Mouse (Mus musculus): ENCODE measurements around the gene Elk4.

The Elk4 gene

DNA sequence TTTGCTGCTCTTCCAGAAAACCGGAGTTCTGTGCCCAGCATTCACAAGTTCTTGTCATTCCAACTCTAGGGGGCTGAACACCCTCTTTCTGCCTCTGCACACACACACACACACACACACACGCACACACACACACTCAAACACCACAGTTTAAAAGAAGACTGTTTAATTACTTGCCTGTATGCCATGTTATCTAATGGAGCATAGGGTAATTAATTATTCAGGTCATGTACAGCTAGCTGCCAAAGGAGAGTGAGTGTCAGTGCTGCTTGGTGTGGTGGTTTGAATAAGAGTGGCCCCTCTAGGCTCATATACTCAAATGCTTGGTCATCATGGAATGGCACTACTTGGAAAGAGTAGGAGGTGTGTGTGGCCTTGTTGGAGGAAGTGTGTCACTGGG is 23.6 kb upstream of the Elk4 start:
- DNase-seq (ENCODE audit: low spot score in 2 of 2), result no peak

- DNase-seq (ENCODE audit: low spot score in 2 of 2), result no peak
Measured at GRCm38 (mm10) chr1:131987432-131987831, 20.0 kb upstream of the Elk4 start.

DNA sequence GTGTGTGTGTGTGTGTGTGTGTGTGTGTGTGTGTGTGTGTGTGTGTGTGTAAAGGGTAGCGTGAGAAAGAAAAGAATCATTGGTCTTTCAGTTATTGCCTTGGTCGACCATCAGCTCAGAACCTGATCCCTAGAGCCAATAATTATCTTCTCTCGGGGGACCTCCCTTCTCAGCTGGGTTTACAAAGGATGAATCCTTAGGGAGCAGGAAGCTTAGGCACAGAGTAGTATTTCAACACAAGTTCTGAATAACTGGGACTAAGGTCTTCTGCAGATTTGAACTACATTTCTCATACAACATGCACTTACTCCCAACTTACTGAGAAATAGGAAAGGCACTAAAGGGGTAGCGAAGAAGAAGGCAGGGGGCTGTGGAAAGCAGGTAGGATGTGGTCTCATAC is 17.9 kb upstream of the Elk4 start:
- no peak for DNase-seq (ENCODE audit: low spot score in 2 of 2)

- no peak for DNase-seq (ENCODE audit: low spot score in 2 of 2)
Measured at GRCm38 (mm10) chr1:131990083-131990760, 17.2 kb upstream of the Elk4 start.

DNA sequence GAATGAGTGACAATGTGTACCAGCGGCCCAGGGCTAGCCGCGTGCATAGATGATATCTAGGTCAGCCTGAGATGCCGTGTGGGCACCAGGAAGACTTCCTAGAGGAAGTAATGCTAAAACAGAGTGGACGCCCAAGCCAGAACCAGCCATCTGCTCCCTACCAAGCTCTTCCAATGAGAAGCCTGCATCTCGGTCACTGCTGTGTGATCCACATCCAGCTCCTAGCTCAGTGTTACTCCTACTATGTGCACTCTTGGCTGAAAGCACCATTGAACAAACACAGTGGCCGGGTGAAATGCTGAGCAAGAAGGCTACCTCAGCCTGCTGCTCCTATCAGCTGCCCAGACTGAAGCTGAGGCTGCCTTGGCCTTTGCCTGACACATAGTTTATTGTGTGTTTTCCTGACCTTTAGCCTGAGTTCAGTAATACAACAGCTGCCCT is 14.8 kb upstream of the Elk4 start:
- DNase-seq (ENCODE audit: low spot score in 2 of 2), result no peak

- DNase-seq (ENCODE audit: low spot score in 2 of 2), result no peak
Measured at GRCm38 (mm10) chr1:131993169-131994040, 14.0 kb upstream of the Elk4 start.

- DNase-seq (ENCODE audit: low spot score in 2 of 2), result peak in 1 of 2 experiments; percentile 46
Measured at GRCm38 (mm10) chr1:131995062-131995461, 12.3 kb upstream of the Elk4 start.

DNA sequence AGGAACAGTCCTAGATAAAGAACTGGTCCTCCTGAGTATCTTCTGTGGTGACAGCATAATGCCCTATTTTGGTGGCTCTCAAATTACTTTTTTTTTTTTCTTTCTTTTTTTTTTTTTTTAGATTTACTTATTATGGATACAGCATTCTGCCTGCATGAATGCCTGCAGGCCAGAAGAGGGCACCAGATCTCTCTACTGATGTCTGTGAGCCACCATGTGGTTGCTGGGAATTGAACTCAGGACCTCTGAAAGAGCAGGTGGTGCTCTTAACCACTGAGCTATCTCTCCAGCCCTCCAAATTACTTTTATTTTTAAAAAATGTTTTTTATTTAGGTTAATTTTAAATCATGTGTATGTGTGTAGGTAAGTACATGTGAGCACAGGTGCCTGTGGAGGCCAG is 6.9 kb upstream of the Elk4 start:
- no peak for DNase-seq (ENCODE audit: low spot score in 2 of 2)

- DNase-seq (ENCODE audit: low spot score in 2 of 2), result no peak
Measured at GRCm38 (mm10) chr1:132001880-132002330, 5.5 kb upstream of the Elk4 start.

GRCm38 (mm10) chr1:132003111-132003510 is 4.3 kb upstream of the Elk4 start:
- no peak for DNase-seq (ENCODE audit: low spot score in 2 of 2)

DNA sequence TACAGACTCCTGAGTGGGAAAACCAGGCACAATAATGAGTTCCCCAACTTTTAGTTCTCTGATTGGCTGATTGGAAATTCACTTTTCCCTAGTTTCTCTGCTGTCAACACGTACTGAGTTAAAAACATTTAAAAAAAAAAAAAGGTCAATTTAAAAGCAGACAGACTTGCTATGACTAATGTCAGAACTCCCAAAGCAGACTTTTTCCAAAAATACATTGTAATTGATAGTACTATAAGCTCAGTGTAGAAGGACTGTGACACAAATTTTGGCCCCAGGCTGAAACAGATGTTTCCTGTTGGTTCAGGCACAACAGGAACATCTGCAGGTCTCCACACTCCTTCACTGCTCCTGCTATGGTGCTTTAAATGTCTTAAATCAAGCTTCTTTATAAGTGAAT is 3.6 kb upstream of the Elk4 start:
- DNase-seq (ENCODE audit: low spot score in 2 of 2), result peak; percentile 54 to 78

DNA sequence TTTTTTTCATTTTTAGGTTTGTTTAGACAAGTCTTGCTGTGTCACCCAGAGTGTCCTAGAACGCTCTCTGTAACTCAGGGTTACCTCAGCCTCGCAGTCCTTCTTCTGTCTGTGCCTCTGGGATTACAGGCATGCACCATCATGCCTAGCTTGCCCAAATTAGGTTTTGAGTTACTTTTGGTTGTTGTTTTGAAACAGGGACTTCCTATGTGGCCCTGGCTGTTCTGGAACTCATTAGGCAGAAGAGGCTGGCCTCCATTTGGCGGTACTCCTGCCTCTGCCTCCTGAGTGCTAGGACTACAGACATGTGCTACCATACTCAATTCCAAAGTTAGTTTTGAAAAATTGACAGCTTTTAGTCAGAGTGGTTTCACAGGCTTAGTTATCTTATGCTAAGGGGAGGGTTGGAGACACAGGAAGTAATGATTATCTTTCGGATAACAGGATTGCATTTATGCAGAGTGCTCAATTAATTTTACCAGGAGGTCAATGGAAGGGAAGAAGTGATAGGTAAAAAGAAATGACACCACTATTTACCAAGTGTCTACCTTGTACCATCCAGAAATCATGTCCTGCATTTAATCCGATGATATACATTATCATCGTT is 2.7 kb upstream of the Elk4 start:
- no peak for DNase-seq (ENCODE audit: low spot score in 2 of 2)

DNA sequence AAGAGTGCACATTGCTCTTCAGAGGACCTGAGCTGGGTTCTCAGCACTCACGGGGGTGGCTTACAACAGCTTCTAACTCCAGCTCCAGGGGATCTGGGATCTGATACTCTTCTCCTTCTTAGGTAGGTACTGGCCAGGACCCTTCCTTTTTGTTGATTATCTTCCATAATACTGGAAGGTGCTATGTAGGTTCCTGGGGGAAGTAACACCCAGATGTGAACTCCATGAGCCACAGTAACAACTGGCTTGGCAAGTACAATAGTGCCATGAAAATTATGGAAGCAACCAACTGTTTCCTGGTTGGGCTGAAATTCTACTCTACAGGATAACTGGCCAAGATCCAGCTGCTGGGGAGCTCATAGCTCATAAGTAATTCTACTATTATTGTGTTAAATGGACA is 1.9 kb upstream of the Elk4 start:
- no peak for DNase-seq (ENCODE audit: low spot score in 2 of 2)

GRCm38 (mm10) chr1:132006046-132006445 is 1.4 kb upstream of the Elk4 start:
- no peak for DNase-seq (ENCODE audit: low spot score in 2 of 2)

- DNase-seq (ENCODE audit: low spot score in 2 of 2), result no peak
Measured at GRCm38 (mm10) chr1:132006721-132007120, 686 bp upstream of the Elk4 start.

- DNase-seq (ENCODE audit: low spot score in 2 of 2), result peak; percentile 86 to 90
Measured at GRCm38 (mm10) chr1:132007828-132008827, 721 bp downstream of the Elk4 start.

DNA sequence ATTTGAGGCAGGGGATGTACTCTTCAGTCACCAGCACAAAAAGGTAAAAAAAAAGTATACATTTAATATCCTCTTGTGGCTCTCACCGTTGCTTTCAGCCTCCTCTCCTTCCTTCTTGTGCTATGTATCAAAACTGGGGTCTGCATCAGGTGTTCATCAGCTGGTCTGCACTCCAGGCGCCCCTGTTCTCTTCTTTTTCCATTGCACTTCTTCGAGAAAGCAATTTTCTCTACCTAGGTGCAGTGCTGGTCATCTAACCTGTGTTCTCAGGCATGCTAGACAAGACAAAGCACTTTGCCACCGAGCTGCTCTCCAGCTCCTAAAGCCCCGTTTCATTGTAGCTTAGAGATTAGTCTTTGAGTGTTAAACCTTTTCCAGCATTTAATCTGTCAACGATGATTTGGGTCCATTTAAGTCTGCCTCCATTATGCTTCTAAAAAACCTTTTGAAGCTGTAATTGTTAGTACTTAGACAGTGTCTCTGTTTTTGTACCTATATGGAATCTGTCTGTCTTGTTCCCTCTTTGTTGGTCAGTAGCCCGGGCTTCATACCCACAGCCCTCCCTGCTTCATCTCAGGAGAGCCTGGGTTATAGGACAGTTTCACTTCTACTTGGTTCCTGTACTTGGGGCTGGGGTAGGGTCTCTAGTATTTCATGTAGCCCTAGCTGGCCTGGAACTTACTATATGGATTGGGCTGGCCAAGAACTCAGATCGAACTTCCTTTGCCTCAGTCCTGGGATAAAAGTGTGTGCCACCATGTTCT is 1.7 kb downstream of the Elk4 start:
- DNase-seq (ENCODE audit: low spot score in 2 of 2), result no peak

GRCm38 (mm10) chr1:132010632-132011501 is 3.5 kb downstream of the Elk4 start:
- DNase-seq (ENCODE audit: low spot score in 2 of 2), result no peak

DNA sequence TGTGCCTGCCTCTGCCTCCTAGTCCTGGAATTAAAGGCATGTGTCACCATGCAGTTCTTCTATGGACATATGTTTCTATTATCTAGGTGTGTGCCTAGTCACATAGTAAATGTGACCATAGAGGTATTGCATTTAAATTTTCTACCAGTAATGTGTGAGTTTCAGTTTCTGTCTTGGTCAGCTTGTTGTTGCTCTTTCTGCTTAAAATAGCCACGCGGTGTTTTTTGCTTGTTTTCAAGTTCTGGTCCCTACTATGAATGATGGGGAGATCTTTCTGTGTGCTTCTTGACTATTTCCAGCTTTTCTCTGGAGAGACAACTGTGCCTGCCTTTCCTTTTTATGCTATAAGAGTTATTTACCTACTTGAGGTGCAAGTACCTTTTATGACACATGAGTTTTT is 4.4 kb downstream of the Elk4 start:
- no peak for DNase-seq (ENCODE audit: low spot score in 2 of 2)

- no peak for DNase-seq (ENCODE audit: low spot score in 2 of 2)
Measured at GRCm38 (mm10) chr1:132012861-132013260, 5.5 kb downstream of the Elk4 start.

Measured in heart, adult 9 months (tissue).